In genomic region chr4:134632131-134632711, GRCm38 (mm10) we compare ENCODE assay signal across 8 mouse cellular contexts.
DNase-seq lines count a peak whose midpoint lies in the region; ATAC-seq and TF ChIP-seq lines count a peak whose summit lies in the region.

No protein-coding gene starts in this region.

- no peaks in the 10 kb centered on the region for H3K9me3 ChIP-seq in embryonic facial prominence, embryonic 15.5 days (replicated peaks)
- no peaks in the 10 kb centered on the region for H3K9me3 ChIP-seq in heart, embryonic 14.5 days (ENCODE audit: control insufficient read depth, low read length)
- no peaks in the 10 kb centered on the region for H3K9me3 ChIP-seq in kidney, postnatal 0 days (replicated peaks; ENCODE audit: low read length)
- no peaks in the 10 kb centered on the region for H3K9me3 ChIP-seq in stomach, embryonic 16.5 days (replicated peaks; ENCODE audit: control insufficient read depth, low read length)

- DNase-seq in right cerebral cortex, postnatal 10 days (ENCODE audit: low spot score in 2 of 2), result peak; percentile 70 to 78
- DNase-seq in right cerebral cortex, postnatal 4 days, result no peak
- peak; percentile 79 for DNase-seq in kidney, postnatal 0 days (ENCODE audit: low spot score)
- peak; percentile 87 for DNase-seq in lung, postnatal 36 days
- no peak for DNase-seq in natural killer cell, adult 2 months (ENCODE audit: low spot score in 2 of 2)

- no peak overlapping the region for H3K4me3 ChIP-seq in embryonic facial prominence, embryonic 15.5 days (replicated peaks)
- no peak overlapping the region for H3K4me3 ChIP-seq in heart, embryonic 14.5 days (ENCODE audit: control insufficient read depth in 1 of 2, insufficient read depth in 1 of 2, low read depth in 1 of 2, low read length in 2 of 2)
- no peak overlapping the region for H3K4me3 ChIP-seq in kidney, postnatal 0 days (replicated peaks; ENCODE audit: low read depth, low read length)
- H3K4me3 ChIP-seq in stomach, embryonic 16.5 days (replicated peaks; ENCODE audit: low read length), result no peak overlapping the region

- no peaks in the 10 kb centered on the region for H3K36me3 ChIP-seq in embryonic facial prominence, embryonic 15.5 days
- H3K36me3 ChIP-seq in heart, embryonic 14.5 days (ENCODE audit: control insufficient read depth, insufficient read depth, low read length), result no peaks in the 10 kb centered on the region
- H3K36me3 ChIP-seq in kidney, postnatal 0 days (ENCODE audit: insufficient read depth, low read length), result no peaks in the 10 kb centered on the region
- no peaks in the 10 kb centered on the region for H3K36me3 ChIP-seq in stomach, embryonic 16.5 days (ENCODE audit: control insufficient read depth, insufficient read depth, low read length)

- peak overlapping the region; percentile 75 for H3K27ac ChIP-seq in embryonic facial prominence, embryonic 15.5 days (replicated peaks)
- peak overlapping the region; percentile 89 to 93 for H3K27ac ChIP-seq in heart, embryonic 14.5 days (replicated peaks in 1 of 2; ENCODE audit: control insufficient read depth in 1 of 2, insufficient read depth in 1 of 2, low read depth in 2 of 2, low read length in 2 of 2)
- peak overlapping the region; percentile 84 for H3K27ac ChIP-seq in kidney, postnatal 0 days
- H3K27ac ChIP-seq in stomach, embryonic 16.5 days (ENCODE audit: low read length), result peak overlapping the region; percentile 77

- no peak overlapping the region for H3K9ac ChIP-seq in embryonic facial prominence, embryonic 15.5 days
- peak overlapping the region; percentile 57; the same call in 1 of the 2 replicates for H3K9ac ChIP-seq in heart, embryonic 14.5 days (ENCODE audit: low read length)
- H3K9ac ChIP-seq in kidney, postnatal 0 days (ENCODE audit: low read depth, low read length), result no peak overlapping the region
- H3K9ac ChIP-seq in stomach, embryonic 16.5 days (ENCODE audit: low read length), result peak overlapping the region; percentile 35

- 38% methylated on average over 13 of the region's 13 CpGs for WGBS in embryonic facial prominence, embryonic 15.5 days
- 20% methylated on average over 13 of the region's 13 CpGs for WGBS in heart, embryonic 14.5 days
- WGBS in kidney, postnatal 0 days, result 31% methylated on average over 13 of the region's 13 CpGs
- 31% methylated on average over 13 of the region's 13 CpGs for WGBS in stomach, embryonic 16.5 days

- H3K4me2 ChIP-seq in embryonic facial prominence, embryonic 15.5 days (replicated peaks), result no peak overlapping the region
- H3K4me2 ChIP-seq in heart, embryonic 14.5 days (ENCODE audit: low read length), result peak overlapping the region; percentile 12; the same call in 1 of the 2 replicates
- H3K4me2 ChIP-seq in kidney, postnatal 0 days (ENCODE audit: low read length), result no peak overlapping the region
- no peak overlapping the region for H3K4me2 ChIP-seq in stomach, embryonic 16.5 days (ENCODE audit: low read depth, low read length)

- ATAC-seq in embryonic facial prominence, embryonic 15.5 days (ENCODE audit: insufficient number of reproducible peaks, low FRiP score, low TSS enrichment, low read depth), result no peak
- ATAC-seq in heart, embryonic 14.5 days (ENCODE audit: insufficient number of reproducible peaks, insufficient read depth, low FRiP score, low read depth), result peak; percentile 57; the same call in 1 of the 2 replicates
- no peak for ATAC-seq in kidney, postnatal 0 days (replicated peaks; ENCODE audit: low FRiP score, low read depth)
- no peak for ATAC-seq in stomach, embryonic 16.5 days (ENCODE audit: insufficient read depth, low FRiP score)

- H3K27me3 ChIP-seq in embryonic facial prominence, embryonic 15.5 days, result no peaks in the 10 kb centered on the region
- H3K27me3 ChIP-seq in heart, embryonic 14.5 days (ENCODE audit: control insufficient read depth, insufficient read depth, low read length), result no peaks in the 10 kb centered on the region
- no peaks in the 10 kb centered on the region for H3K27me3 ChIP-seq in kidney, postnatal 0 days (ENCODE audit: insufficient read depth, low read length)
- no peaks in the 10 kb centered on the region; the same call in 1 of the 2 replicates for H3K27me3 ChIP-seq in stomach, embryonic 16.5 days (ENCODE audit: control insufficient read depth, insufficient read depth, low read length)

- no peak for TF ChIP-seq CTCF in kidney, postnatal 0 days (IDR thresholded peaks at IDR 0.05; ENCODE audit: low read depth)

- peaks cover 26% of the 10 kb centered on the region for H3K4me1 ChIP-seq in embryonic facial prominence, embryonic 15.5 days
- peaks cover 42 to 68% of the 10 kb centered on the region in 2 experiments for H3K4me1 ChIP-seq in heart, embryonic 14.5 days (ENCODE audit: control insufficient read depth in 2 of 2, insufficient read depth in 2 of 2, low read length in 2 of 2)
- H3K4me1 ChIP-seq in kidney, postnatal 0 days (replicated peaks; ENCODE audit: insufficient read depth, low read length), result peaks cover 25% of the 10 kb centered on the region
- peaks cover 16% of the 10 kb centered on the region for H3K4me1 ChIP-seq in stomach, embryonic 16.5 days (ENCODE audit: control insufficient read depth, insufficient read depth, low read length)

Comparison
In these comparisons a context has a peak if more than half of its experiments do, and no peak if none do; other contexts are left out.
1. DNase-seq: peak in right cerebral cortex, postnatal 10 days (2 of 2), kidney, postnatal 0 days (single experiment) and lung, postnatal 36 days (single experiment); none in right cerebral cortex, postnatal 4 days (single experiment) and natural killer cell, adult 2 months (0 of 2).
2. H3K9ac ChIP-seq: peak in heart, embryonic 14.5 days (single experiment) and stomach, embryonic 16.5 days (single experiment); none in embryonic facial prominence, embryonic 15.5 days (single experiment) and kidney, postnatal 0 days (single experiment).
3. Peak in every context shown above with its lines, with median percentiles within 50 percentile points of each other: H3K27ac ChIP-seq.